Mouse (Mus musculus) C2C12 (cell line): ENCODE measurements around the gene Cacna2d1.

Experiments used
- CTCF ChIP-seq: IDR thresholded peaks from one replicate; pipeline ENCODE4 v1.5.1; 2011; ENCODE audit not compliant: control insufficient read depth, insufficient read depth, insufficient read length
- FOSL1 ChIP-seq: IDR thresholded peaks from one replicate; pipeline ENCODE4 v1.8.0; 2011; ENCODE audit warnings: mild to moderate bottlenecking, low read length; ENCODE audit not compliant: poor library complexity, insufficient read depth, severe bottlenecking
- MYOD1 ChIP-seq: IDR thresholded peaks from one replicate; pipeline ENCODE4 v1.6.1; 2011; ENCODE audit warnings: low read depth; ENCODE audit not compliant: control insufficient read depth, insufficient read length
- MYOG ChIP-seq: IDR thresholded peaks from one replicate; pipeline ENCODE4 v1.6.1; 2011; ENCODE audit not compliant: control insufficient read depth, insufficient read length; ENCODE audit errors: extremely low read depth
- USF1 ChIP-seq: IDR thresholded peaks from one replicate; pipeline ENCODE4 v1.6.1; 2011; ENCODE audit warnings: low read depth, mild to moderate bottlenecking, control low read depth, moderate library complexity

DNA sequence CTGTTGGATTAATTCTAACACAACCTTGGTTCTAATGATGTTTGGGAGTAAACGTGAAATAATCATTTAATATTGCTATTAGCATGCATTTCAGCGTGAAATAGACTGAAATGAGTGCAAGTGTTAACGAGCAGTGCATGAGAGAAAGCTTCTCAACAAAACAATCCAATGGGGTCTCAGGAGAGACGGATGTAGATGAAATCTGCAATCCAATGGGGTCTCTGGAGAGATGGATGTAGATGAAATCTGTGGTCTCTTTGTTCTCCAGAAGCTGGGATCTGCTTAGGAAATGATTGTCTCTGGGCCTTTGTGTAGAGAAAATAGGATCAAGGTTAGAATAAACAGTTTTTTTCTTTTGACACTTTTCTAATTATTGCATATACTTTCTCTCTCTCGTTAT, 95.0 kb downstream of the Cacna2d1 start:
- TF ChIP-seq CTCF, result no peak
- no peak for TF ChIP-seq MYOD1
- TF ChIP-seq FOSL1, result no peak
- TF ChIP-seq MYOG, result no peak
- TF ChIP-seq USF1, result no peak
